In the genomic region with DNA sequence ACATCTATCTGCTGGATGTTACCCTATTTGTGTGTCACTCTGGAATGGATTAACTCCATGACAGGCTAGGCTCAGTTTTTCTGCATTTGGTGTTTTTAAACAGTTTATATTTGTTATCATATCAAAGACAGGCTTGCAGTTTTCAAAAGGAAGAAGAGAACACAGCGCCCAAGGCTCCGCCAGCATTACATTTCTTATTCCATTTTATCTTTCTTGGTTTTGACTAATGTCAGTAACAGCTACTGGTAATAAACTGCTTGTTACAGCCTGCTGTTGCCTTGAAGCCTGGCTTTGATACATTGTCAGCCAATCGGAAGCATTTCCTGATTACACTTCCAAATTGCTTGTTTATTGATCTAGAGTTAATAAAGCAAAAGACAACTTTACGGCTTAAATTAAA, we compare ENCODE assay signal across 12 mouse cellular contexts.
"Had no signal": no experiment of that assay in that cellular context is flagged by ENCODE, and none has a peak within 500 bp of the region (broad histone marks: within the 10 kb centered on the region; RNA-seq: fewer than 3 reads in every experiment).

No protein-coding gene starts in this region.

- DNase-seq: kidney, adult 2 months; kidney, postnatal 25 days; layer of hippocampus, adult 9-11 months; layer of hippocampus, postnatal 36 days; lung, adult 18-20 months; retina, postnatal 1 day; thymus, postnatal 36 days had no signal

- ATAC-seq: intestine, embryonic 16.5 days had no signal

- H3K9ac ChIP-seq: hindbrain, embryonic 15.5 days; limb, embryonic 15.5 days; liver, embryonic 14.5 days; neural tube, embryonic 12.5 days had no signal

- H3K4me3 ChIP-seq: hindbrain, embryonic 15.5 days; limb, embryonic 15.5 days; neural tube, embryonic 12.5 days had no signal

- H3K4me1 ChIP-seq: hindbrain, embryonic 15.5 days; limb, embryonic 15.5 days; neural tube, embryonic 12.5 days had no signal

- H3K9me3 ChIP-seq: hindbrain, embryonic 15.5 days; limb, embryonic 15.5 days; neural tube, embryonic 12.5 days had no signal

- H3K4me2 ChIP-seq: hindbrain, embryonic 15.5 days; limb, embryonic 15.5 days; neural tube, embryonic 12.5 days had no signal

- H3K27ac ChIP-seq: hindbrain, embryonic 15.5 days; limb, embryonic 15.5 days; liver, embryonic 14.5 days; neural tube, embryonic 12.5 days had no signal

- H3K36me3 ChIP-seq: hindbrain, embryonic 15.5 days; limb, embryonic 15.5 days; neural tube, embryonic 12.5 days had no signal

- H3K27me3 ChIP-seq: hindbrain, embryonic 15.5 days; limb, embryonic 15.5 days; neural tube, embryonic 12.5 days had no signal
